ENCODE assay signal across 8 mouse cellular contexts in genomic region chr8:46502333-46503071, GRCm38 (mm10). TPM values are rescaled to one million over a fixed set of nuclear protein-coding genes. Genes with fewer than 3 reads are reported as not detected.
DNase-seq lines count a peak whose midpoint lies in the region; ATAC-seq lines count a peak whose summit lies in the region.

No protein-coding gene starts in this region.

- peak; percentile 55; the same call in 1 of the 2 replicates for ATAC-seq in hindbrain, embryonic 14.5 days (ENCODE audit: low FRiP score)

- peak overlapping the region; percentile 57 for H3K27ac ChIP-seq in heart, embryonic 10.5 days
- no peak overlapping the region for H3K27ac ChIP-seq in hindbrain, embryonic 14.5 days
- no peak overlapping the region for H3K27ac ChIP-seq in midbrain, embryonic 10.5 days (replicated peaks)

- H3K36me3 ChIP-seq in heart, embryonic 10.5 days: peaks cover 10% of the 10 kb centered on the region; the same call in 1 of the 2 replicates
- no peaks in the 10 kb centered on the region for H3K36me3 ChIP-seq in hindbrain, embryonic 14.5 days (replicated peaks; ENCODE audit: control insufficient read depth, insufficient read depth)
- no peaks in the 10 kb centered on the region for H3K36me3 ChIP-seq in midbrain, embryonic 10.5 days

- H3K4me1 ChIP-seq in heart, embryonic 10.5 days: peaks cover 37% of the 10 kb centered on the region
- no peaks in the 10 kb centered on the region for H3K4me1 ChIP-seq in hindbrain, embryonic 14.5 days (replicated peaks; ENCODE audit: control insufficient read depth, insufficient read depth, low read length)
- H3K4me1 ChIP-seq in midbrain, embryonic 10.5 days: peaks cover 18% of the 10 kb centered on the region

- H3K9me3 ChIP-seq in heart, embryonic 10.5 days: no peaks in the 10 kb centered on the region
- H3K9me3 ChIP-seq in hindbrain, embryonic 14.5 days (ENCODE audit: control insufficient read depth, low read length): no peaks in the 10 kb centered on the region
- H3K9me3 ChIP-seq in midbrain, embryonic 10.5 days (replicated peaks): no peaks in the 10 kb centered on the region

- peak overlapping the region; percentile 49 for H3K4me3 ChIP-seq in heart, embryonic 10.5 days
- H3K4me3 ChIP-seq in hindbrain, embryonic 14.5 days (replicated peaks; ENCODE audit: low read length): peak overlapping the region; percentile 33
- H3K4me3 ChIP-seq in midbrain, embryonic 10.5 days: peak overlapping the region; percentile 41

- WGBS in heart, embryonic 10.5 days: 23% methylated on average over 19 of the region's 19 CpGs
- 21% methylated on average over 19 of the region's 19 CpGs for WGBS in hindbrain, embryonic 14.5 days
- WGBS in midbrain, embryonic 10.5 days: 19% methylated on average over 19 of the region's 19 CpGs

- H3K4me2 ChIP-seq in hindbrain, embryonic 14.5 days (replicated peaks): peak overlapping the region; percentile 49

- DNase-seq in heart, embryonic 10.5 days (ENCODE audit: low spot score): no peak
- DNase-seq in heart, postnatal 36 days: no peak
- DNase-seq in brain, adult 2 months (ENCODE audit: low read depth, low spot score): peak; percentile 53
- DNase-seq in hindbrain, embryonic 14.5 days (ENCODE audit: low spot score): peak; percentile 25
- DNase-seq in midbrain, embryonic 10.5 days (ENCODE audit: low spot score): no peak
- DNase-seq in cerebellum, postnatal 4 days (ENCODE audit: low spot score in 2 of 2): no peak
- DNase-seq in spleen, postnatal 4 days (ENCODE audit: low spot score in 2 of 2): no peak
- no peak for DNase-seq in left cerebral cortex, adult 11 months (ENCODE audit: low spot score)

- intact Hi-C loops in heart, postnatal 36 days (cut with DNase I): no loop called here

- H3K27me3 ChIP-seq in heart, embryonic 10.5 days (ENCODE audit: insufficient read depth, poor library complexity, severe bottlenecking): no peaks in the 10 kb centered on the region
- H3K27me3 ChIP-seq in hindbrain, embryonic 14.5 days (ENCODE audit: control insufficient read depth, insufficient read depth, low read length): no peaks in the 10 kb centered on the region
- H3K27me3 ChIP-seq in midbrain, embryonic 10.5 days (ENCODE audit: low read depth, poor library complexity, severe bottlenecking): peaks cover 11% of the 10 kb centered on the region; the same call in 1 of the 2 replicates

- H3K9ac ChIP-seq in hindbrain, embryonic 14.5 days: peak overlapping the region; percentile 57

RNA-seq across cellular contexts. Expression of gene Acsl1, which starts 31.7 kb away (rescaled TPM):
- 21.2 and 25.9 TPM in 2 replicates for polyA plus RNA-seq in heart, embryonic 10.5 days (2016; fragmentation: Nextera tagmentation; extraction: Ambion mirVana)
- 1,000 to 10,000 TPM in 1 of 2 experiments, 100 to 1,000 TPM in 1; 996 to 1,034 TPM for total RNA-seq in heart, postnatal 36 days (2021)
- polyA plus RNA-seq in hindbrain, embryonic 14.5 days (2014; fragmentation: Nextera tagmentation; extraction: Ambion mirVana): 21.9 and 22.1 TPM in 2 replicates
- 6.8 and 6.9 TPM in 2 replicates for polyA plus RNA-seq in midbrain, embryonic 10.5 days (2016; fragmentation: Nextera tagmentation; extraction: Ambion mirVana)

RNA-seq across cellular contexts. Expression of gene Cenpu, which starts 49.3 kb away (rescaled TPM):
- 11.9 and 16.4 TPM in 2 replicates for polyA plus RNA-seq in heart, embryonic 10.5 days (2016; fragmentation: Nextera tagmentation; extraction: Ambion mirVana)
- 1 to 10 TPM; 1.1 to 1.8 TPM for total RNA-seq in heart, postnatal 36 days (2021)
- 6.2 and 9.1 TPM in 2 replicates for polyA plus RNA-seq in hindbrain, embryonic 14.5 days (2014; fragmentation: Nextera tagmentation; extraction: Ambion mirVana)
- polyA plus RNA-seq in midbrain, embryonic 10.5 days (2016; fragmentation: Nextera tagmentation; extraction: Ambion mirVana): 30.2 and 30.5 TPM in 2 replicates

Comparison
In these comparisons a context has a peak if more than half of its experiments do, and no peak if none do; other contexts are left out.
1. DNase-seq: peak in brain, adult 2 months (single experiment) and hindbrain, embryonic 14.5 days (single experiment); none in heart, embryonic 10.5 days (single experiment), heart, postnatal 36 days (0 of 2), midbrain, embryonic 10.5 days (single experiment), cerebellum, postnatal 4 days (0 of 2), spleen, postnatal 4 days (0 of 2) and left cerebral cortex, adult 11 months (single experiment).
2. Peak in every context shown above with its lines, with median percentiles within 50 percentile points of each other: H3K4me3 ChIP-seq.